ENCODE assay signal across 8 mouse cellular contexts in the genomic region with DNA sequence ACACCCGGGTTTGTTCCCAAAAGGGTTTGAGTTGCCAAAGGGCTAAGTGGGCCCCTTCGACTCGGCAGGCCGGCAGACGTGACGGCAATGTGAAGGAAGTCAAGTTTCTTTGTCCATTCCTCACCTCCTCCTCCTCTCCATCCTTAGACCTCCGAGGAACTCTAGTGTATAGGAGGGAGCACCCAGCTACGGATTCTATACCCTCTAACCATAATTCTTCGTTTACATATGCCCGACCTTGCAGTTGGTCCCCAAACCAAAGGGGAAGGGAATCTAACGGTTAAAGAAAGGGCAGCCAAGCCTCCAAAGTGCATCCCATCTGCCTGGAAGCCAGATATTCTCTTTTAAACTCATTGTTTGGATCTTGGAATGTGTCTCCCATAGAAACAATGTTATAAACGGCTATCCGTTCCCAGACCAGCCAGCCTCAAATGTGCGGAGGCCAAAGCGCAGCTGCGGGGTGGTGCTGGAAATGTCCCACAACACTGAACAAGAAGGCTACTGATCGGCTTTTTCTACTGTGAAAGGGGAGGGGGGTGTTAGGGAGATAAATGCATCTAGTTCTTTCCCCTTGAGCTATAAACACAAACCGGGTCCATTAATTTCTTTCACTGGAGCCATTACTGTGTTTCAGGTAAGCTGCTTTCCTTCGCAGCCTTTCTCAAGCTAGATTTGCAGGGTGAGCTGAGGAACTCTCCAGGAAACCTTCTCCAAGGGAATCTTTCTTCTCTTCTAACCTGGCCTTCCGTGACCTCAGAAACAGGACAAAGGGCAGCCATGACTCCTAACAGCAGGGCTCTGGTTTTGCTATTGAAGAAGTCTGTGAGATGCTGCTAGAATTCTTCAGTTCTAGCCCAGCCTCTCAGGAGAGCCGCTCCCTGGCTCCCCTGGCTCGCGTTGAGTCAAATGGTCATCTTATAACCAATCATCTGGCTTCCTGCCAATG. TPM values are rescaled to one million over a fixed set of nuclear protein-coding genes. Genes with fewer than 3 reads are reported as not detected.
A peak's percentile ranks its signal among the peaks of the same experiment; 100 is the strongest.
DNase-seq lines count a peak whose midpoint lies in the region; ATAC-seq and TF ChIP-seq lines count a peak whose summit lies in the region.

No protein-coding gene starts in this region.

- H3K4me2 ChIP-seq in heart, embryonic 12.5 days: peak overlapping the region; percentile 97
- peak overlapping the region; percentile 91 for H3K4me2 ChIP-seq in neural tube, embryonic 13.5 days

- peaks cover 35% of the 10 kb centered on the region for H3K27me3 ChIP-seq in heart, embryonic 12.5 days (replicated peaks)
- H3K27me3 ChIP-seq in neural tube, embryonic 13.5 days: no peaks in the 10 kb centered on the region

- TF ChIP-seq CTCF in layer of hippocampus, adult 2 months (conservative IDR thresholded peaks at IDR 0.05): no peak
- TF ChIP-seq CTCF in cortical plate, adult 2 months (IDR thresholded peaks at IDR 0.05; ENCODE audit: extremely low read depth, insufficient read depth, low read length): no peak

- peak overlapping the region; percentile 60 for H3K9ac ChIP-seq in heart, embryonic 12.5 days
- H3K9ac ChIP-seq in neural tube, embryonic 13.5 days: peak overlapping the region; percentile 85

- peak overlapping the region; percentile 72 for H3K4me3 ChIP-seq in layer of hippocampus, adult 2 months
- peak overlapping the region; percentile 33 for H3K4me3 ChIP-seq in cortical plate, adult 2 months (ENCODE audit: insufficient read depth, low read length)
- H3K4me3 ChIP-seq in heart, embryonic 12.5 days: peak overlapping the region; percentile 67
- peak overlapping the region; percentile 71 for H3K4me3 ChIP-seq in neural tube, embryonic 13.5 days

- WGBS in heart, embryonic 12.5 days: 20% methylated on average over 23 of the region's 23 CpGs
- WGBS in neural tube, embryonic 13.5 days: 3% methylated on average over 23 of the region's 23 CpGs

- DNase-seq in layer of hippocampus, adult 2 months (ENCODE audit: low spot score in 2 of 2): peak in 1 of 2 experiments; percentile 58
- no peak for DNase-seq in layer of hippocampus, adult 9-10 months (ENCODE audit: low spot score)
- peak; percentile 50 for DNase-seq in left cerebral cortex, postnatal 4 days
- DNase-seq in ovary, postnatal 10 days (ENCODE audit: low spot score): no peak
- DNase-seq in yolk sac, embryonic 10.5 days (ENCODE audit: low spot score): no peak

- H3K27ac ChIP-seq in layer of hippocampus, adult 2 months: peak overlapping the region; percentile 95
- peak overlapping the region; percentile 73 for H3K27ac ChIP-seq in cortical plate, adult 2 months (ENCODE audit: insufficient read depth, low read length)
- H3K27ac ChIP-seq in heart, embryonic 12.5 days (ENCODE audit: poor library complexity, severe bottlenecking): no peak overlapping the region
- H3K27ac ChIP-seq in neural tube, embryonic 13.5 days (replicated peaks): peak overlapping the region; percentile 95

- peaks cover 1% of the 10 kb centered on the region; the same call in 1 of the 2 replicates for H3K4me1 ChIP-seq in cortical plate, adult 2 months (ENCODE audit: control insufficient read depth, insufficient read depth, low read length)
- H3K4me1 ChIP-seq in heart, embryonic 12.5 days (replicated peaks): peaks cover 25% of the 10 kb centered on the region
- H3K4me1 ChIP-seq in neural tube, embryonic 13.5 days (replicated peaks): peaks cover 48% of the 10 kb centered on the region

- intact Hi-C loops in left cerebral cortex, postnatal 4 days (cut with DNase I): no loop called here

- no peaks in the 10 kb centered on the region for H3K36me3 ChIP-seq in heart, embryonic 12.5 days
- no peaks in the 10 kb centered on the region for H3K36me3 ChIP-seq in neural tube, embryonic 13.5 days

- TF ChIP-seq POLR2A in cortical plate, adult 2 months (IDR thresholded peaks at IDR 0.05; ENCODE audit: extremely low read depth, insufficient read depth, low read length): no peak

- 0 out of 2 replicates have a peak, but pooled peaks have one; percentile 2 for ATAC-seq in heart, embryonic 12.5 days (ENCODE audit: insufficient number of reproducible peaks, low FRiP score)
- peak; percentile 34 for ATAC-seq in neural tube, embryonic 13.5 days (ENCODE audit: low read depth)

- no peaks in the 10 kb centered on the region for H3K9me3 ChIP-seq in heart, embryonic 12.5 days (replicated peaks)
- no peaks in the 10 kb centered on the region for H3K9me3 ChIP-seq in neural tube, embryonic 13.5 days

RNA-seq across cellular contexts. Expression of a gene that starts 0.6 kb away (rescaled TPM):
- total RNA-seq in layer of hippocampus, adult 2 months (2021): 10 to 100 TPM; 39.9 to 43.2 TPM
- 32.6 and 35.9 TPM in 2 replicates for polyA plus RNA-seq in cortical plate, adult 2 months (2012; rRNA removed)
- polyA plus RNA-seq in heart, embryonic 12.5 days (2016; fragmentation: Nextera tagmentation; extraction: Ambion mirVana): 4.8 and 5.3 TPM in 2 replicates
- 10 to 100 TPM; 48.7 to 52.5 TPM for total RNA-seq in left cerebral cortex, postnatal 4 days (2021)
- 23.4 and 24.8 TPM in 2 replicates for polyA plus RNA-seq in neural tube, embryonic 13.5 days (2015; fragmentation: Nextera tagmentation; extraction: Ambion mirVana)
